Mouse (Mus musculus) small intestine, adult 2 months (tissue): ENCODE results near the gene Gtf2ird1. TPM values are rescaled to one million over a fixed set of nuclear protein-coding genes. Genes with fewer than 3 reads are reported as not detected.
"Not testable (repeated sequence)": the region's sequence is repeated elsewhere in the genome, so short reads cannot be mapped to it uniquely, and the experiment has no call there.

Experiments
- H3K27ac ChIP-seq: fragments of 200-500 bp; 2 replicates; pipeline ENCODE4 v1.5.1; 2012; ENCODE audit warnings: low read depth, low read length, control low read depth, inconsistent platforms; ENCODE audit not compliant: insufficient read depth
- H3K27me3 ChIP-seq: fragments of 200-500 bp; 2 replicates; pipeline ENCODE4 v1.6.1; 2012; ENCODE audit warnings: mild to moderate bottlenecking, moderate library complexity, low read length, inconsistent platforms; ENCODE audit not compliant: control insufficient read depth, insufficient read depth
- H3K36me3 ChIP-seq: fragments of 200-500 bp; 2 replicates; pipeline ENCODE4 v1.6.1; 2012; ENCODE audit warnings: mild to moderate bottlenecking, low read length, control low read depth, inconsistent platforms; ENCODE audit not compliant: control insufficient read depth, insufficient read depth
- H3K4me1 ChIP-seq: fragments of 200-500 bp; 2 replicates; pipeline ENCODE4 v1.6.1; 2012; ENCODE audit warnings: low read length, inconsistent platforms, mixed read lengths; ENCODE audit not compliant: control insufficient read depth, insufficient read depth, insufficient read length
- H3K4me3 ChIP-seq: fragments of 200-500 bp; 2 replicates; pipeline ENCODE4 v1.5.1; 2012; ENCODE audit warnings: low read depth, mild to moderate bottlenecking, control low read depth, inconsistent platforms, low read length, moderate library complexity
- CTCF ChIP-seq: fragments of 200-500 bp; IDR thresholded peaks from 2 replicates; pipeline ENCODE4 v1.5.1; 2012; ENCODE audit warnings: low read depth, mild to moderate bottlenecking, control low read depth, inconsistent platforms, low read length, moderate library complexity, mixed read lengths; ENCODE audit not compliant: insufficient replicate concordance, insufficient read length; ENCODE audit errors: extremely low read depth
- POLR2A ChIP-seq: fragments of 200-500 bp; IDR thresholded peaks from 2 replicates; pipeline ENCODE4 v1.6.1; 2012; ENCODE audit warnings: low read depth, mild to moderate bottlenecking, control low read depth, inconsistent platforms, low read length, moderate library complexity
- WGBS: fragments of 180-500 bp; shearing (Covaris S2); methylation state at CpG from one replicate; pipeline ENCODE4 v1.1.7; 2018; 5-methylcytosine and 5-hydroxymethylcytosine counted together
- polyA plus RNA-seq: library from polyadenylated mRNA; depleted of rRNA; stranded (reverse); fragments of >200 nt; gene quantifications from 2 replicates; pipeline ENCODE4 v1.2.3, GENCODE M21; 2012

The Gtf2ird1 gene
- polyA plus RNA-seq, 1 experiment, result 40.4 TPM

- Histone ChIP-seq H3K27me3 (no peaks in the 10 kb centered on the region), H3K27ac (no peak overlapping the region), H3K4me3 (no peak overlapping the region), H3K36me3 (peaks cover 18% of the 10 kb centered on the region), H3K4me1 (no peaks in the 10 kb centered on the region)
- TF ChIP-seq POLR2A (no peak), CTCF (no peak)
- 91% methylated on average over 5 of the region's 5 CpGs for WGBS
These were observed 84.8 kb downstream of the Gtf2ird1 start for GRCm38 (mm10) chr5:134371511-134372289.

GRCm38 (mm10) chr5:134370831-134371230 lies 85.7 kb downstream of the Gtf2ird1 start:
- H3K4me1 ChIP-seq, result no peaks in the 10 kb centered on the region
- H3K27me3 ChIP-seq, result no peaks in the 10 kb centered on the region
- no peak overlapping the region for H3K4me3 ChIP-seq
- TF ChIP-seq CTCF, result no peak
- TF ChIP-seq POLR2A, result no peak
- H3K36me3 ChIP-seq, result peaks cover 23% of the 10 kb centered on the region
- no peak overlapping the region for H3K27ac ChIP-seq
- WGBS, result 86% methylated on average over 2 of the region's 2 CpGs

GRCm38 (mm10) chr5:134359101-134359500 lies 97.4 kb downstream of the Gtf2ird1 start:
- 86% methylated on average over 4 of the region's 4 CpGs for WGBS
- H3K27ac ChIP-seq, result no peak overlapping the region
- TF ChIP-seq POLR2A (no peak), CTCF (no peak)

GRCm38 (mm10) chr5:134355372-134355771 lies 101.1 kb downstream of the Gtf2ird1 start:
- WGBS, result 84% methylated on average over 4 of the region's 4 CpGs
- not testable (repeated sequence) for H3K4me3 ChIP-seq, H3K4me1 ChIP-seq, H3K27me3 ChIP-seq, H3K27ac ChIP-seq
- H3K36me3 ChIP-seq, result peaks cover 24% of the 10 kb centered on the region

More at GRCm38 (mm10) chr5:134359101-134359500, 97.4 kb downstream of the Gtf2ird1 start:
- Histone ChIP-seq H3K4me3 (no peak overlapping the region), H3K36me3 (peaks cover 48% of the 10 kb centered on the region), H3K4me1 (no peaks in the 10 kb centered on the region), H3K27me3 (no peaks in the 10 kb centered on the region)

- H3K4me1 ChIP-seq, result peaks cover 2% of the 10 kb centered on the region
- no peak overlapping the region for H3K27ac ChIP-seq
- 77% methylated on average over 4 of the region's 4 CpGs for WGBS
- no peak overlapping the region for H3K4me3 ChIP-seq
- H3K27me3 ChIP-seq, result no peaks in the 10 kb centered on the region
- peaks cover 10% of the 10 kb centered on the region for H3K36me3 ChIP-seq
- TF ChIP-seq POLR2A, result no peak
- no peak for TF ChIP-seq CTCF
These were observed 103.4 kb downstream of the Gtf2ird1 start for GRCm38 (mm10) chr5:134353117-134353516.

GRCm38 (mm10) chr5:134352527-134353001 lies 104.0 kb downstream of the Gtf2ird1 start:
- whole genome bisulfite sequencing, result 58% methylated on average over 3 of the region's 3 CpGs
- Histone ChIP-seq H3K27ac (no peak overlapping the region), H3K27me3 (no peaks in the 10 kb centered on the region), H3K4me3 (no peak overlapping the region), H3K4me1 (peaks cover 2% of the 10 kb centered on the region), H3K36me3 (peaks cover 6% of the 10 kb centered on the region)
- TF ChIP-seq CTCF, result no peak
- TF ChIP-seq POLR2A, result no peak

- no peaks in the 10 kb centered on the region for H3K27me3 ChIP-seq
- H3K27ac ChIP-seq, result no peak overlapping the region
- WGBS, result 8% methylated on average over 10 of the region's 10 CpGs
- no peaks in the 10 kb centered on the region for H3K36me3 ChIP-seq
- TF ChIP-seq POLR2A (no peak), CTCF (no peak)
- no peak overlapping the region for H3K4me3 ChIP-seq
- peaks cover 2% of the 10 kb centered on the region for H3K4me1 ChIP-seq
These were observed 105.9 kb downstream of the Gtf2ird1 start for GRCm38 (mm10) chr5:134350660-134351059.
